Mouse (Mus musculus) heart, adult 2 months (tissue): Measurements from ENCODE around the gene 3830406C13Rik. TPM values are rescaled to one million over a fixed set of nuclear protein-coding genes. Genes with fewer than 3 reads are reported as not detected.
"Not testable (repeated sequence)": the region's sequence is repeated elsewhere in the genome, so short reads cannot be mapped to it uniquely, and the experiment has no call there.

Experiments
- DNase-seq, 2 experiments: peaks; one replicate each; pipeline ENCODE4 v3.0.0; 2021
- H3K27ac ChIP-seq: fragments of 200-600 bp; 2 replicates; pipeline ENCODE4 v1.8.1; 2022
- H3K27me3 ChIP-seq: fragments of 200-500 bp; 2 replicates; pipeline ENCODE4 v1.6.1; 2012; ENCODE audit warnings: mild to moderate bottlenecking, low read length, inconsistent platforms, mixed read lengths; ENCODE audit not compliant: control insufficient read depth, insufficient read depth
- H3K36me3 ChIP-seq: fragments of 200-500 bp; 2 replicates; pipeline ENCODE4 v1.6.1; 2012; ENCODE audit warnings: low read length, inconsistent platforms; ENCODE audit not compliant: control insufficient read depth, insufficient read depth
- H3K4me1 ChIP-seq: fragments of 200-500 bp; 2 replicates; pipeline ENCODE4 v1.6.1; 2011; ENCODE audit warnings: low read length; ENCODE audit not compliant: control insufficient read depth, insufficient read depth
- H3K4me3 ChIP-seq: fragments of 200-600 bp; 2 replicates; pipeline ENCODE4 v1.8.1; 2022
- H3K79me2 ChIP-seq: fragments of 200-500 bp; replicated peaks from 2 replicates; pipeline ENCODE4 v1.6.1; 2012; ENCODE audit warnings: mild to moderate bottlenecking, inconsistent platforms, low read length, moderate library complexity, mixed read lengths; ENCODE audit not compliant: control insufficient read depth, insufficient read depth
- H3K9ac ChIP-seq: fragments of 200-500 bp; 2 replicates; pipeline ENCODE4 v1.6.1; 2012; ENCODE audit warnings: low read depth, mild to moderate bottlenecking, control low read depth, inconsistent platforms, low read length, mixed read lengths
- CTCF ChIP-seq: fragments of 200-600 bp; IDR thresholded peaks from 2 replicates; pipeline ENCODE4 v1.8.1; 2022; ENCODE audit warnings: antibody characterized with exemption, mild to moderate bottlenecking, moderate library complexity
- EP300 ChIP-seq: fragments of 200-500 bp; IDR thresholded peaks from 2 replicates; pipeline ENCODE4 v1.6.1; 2011; ENCODE audit warnings: low read depth, low read length, control low read depth; ENCODE audit not compliant: insufficient read depth
- POLR2A ChIP-seq: fragments of 200-500 bp; IDR thresholded peaks from 2 replicates; pipeline ENCODE4 v1.6.1; 2011; ENCODE audit warnings: mild to moderate bottlenecking, low read depth, low read length, control low read depth; ENCODE audit not compliant: insufficient read depth
- WGBS: fragments of 180-500 bp; shearing (Covaris S2); methylation state at CpG from one replicate; pipeline ENCODE4 v1.1.7; 2018; 5-methylcytosine and 5-hydroxymethylcytosine counted together
- intact Hi-C: fragments of 180-260 bp; cut with DNase I; formaldehyde crosslinking; loops from one replicate; pipeline ENCODE4 v1.15.1; 2025
- long read RNA-seq: library from polyadenylated mRNA; stranded (forward); transcript quantifications from one replicate; pipeline ENCODE4 v2.0.0, GENCODE M21; 2021
- polyA plus RNA-seq: library from polyadenylated mRNA; depleted of rRNA; stranded (reverse); fragments of >200 nt; gene quantifications from 2 replicates; pipeline ENCODE4 v1.2.3, GENCODE M21; 2012; rRNA removed
- total RNA-seq, 2 experiments: library from RNA; stranded (reverse); gene quantifications; 2 replicates each; pipeline ENCODE4 v1.2.3; 2021

The 3830406C13Rik gene
- total RNA-seq (10 to 100 TPM; 18.1 to 18.6 TPM), polyA plus RNA-seq (8.2 and 16.9 TPM in 2 replicates)
- long read RNA-seq, transcript 3830406C13Rik-202 (5 exons, 2,452 nt) = major isoform, 16 of 28 reads
- long read RNA-seq, partial matches to known transcripts = 0 of 28 reads
- long read RNA-seq, other reads (novel, unspliced or antisense) = 6 of 28 reads

GRCm38 (mm10) chr14:12284141-12284912 is at the start of gene 3830406C13Rik:
Gene 3830406C13Rik, plus strand, starts transcription at chr14:12284173.
- H3K27me3 ChIP-seq = no peaks in the 10 kb centered on the region
- no peaks in the 10 kb centered on the region for H3K36me3 ChIP-seq
- peak; percentile 89 to 90 for DNase-seq
- no peaks in the 10 kb centered on the region for H3K79me2 ChIP-seq
- H3K27ac ChIP-seq = peak within 1 kb of the TSS; percentile 96
- intact Hi-C loops = no loop called here
- no peak for TF ChIP-seq CTCF
- peak; percentile 39; the same call in 1 of the 2 replicates for TF ChIP-seq EP300
- TF ChIP-seq POLR2A = peak; percentile 94
- H3K4me1 ChIP-seq = no peaks in the 10 kb centered on the region
- peak within 1 kb of the TSS; percentile 67 for H3K4me3 ChIP-seq
- peak within 1 kb of the TSS; percentile 79 for H3K9ac ChIP-seq
- WGBS = under 1% methylated on average over 48 of the region's 48 CpGs

GRCm38 (mm10) chr14:12243726-12244125 is 40.2 kb upstream of the 3830406C13Rik start:
- intact Hi-C loops = no loop called here
- Histone ChIP-seq H3K4me3 (no peak overlapping the region), H3K27ac (no peak overlapping the region), H3K9ac (no peak overlapping the region), H3K36me3 (peaks cover 2% of the 10 kb centered on the region; the same call in 1 of the 2 replicates), H3K27me3 (no peaks in the 10 kb centered on the region), H3K79me2 (no peaks in the 10 kb centered on the region), H3K4me1 (no peaks in the 10 kb centered on the region)
- DNase-seq = no peak
- 41% methylated on average over 4 of the region's 4 CpGs for WGBS
- TF ChIP-seq EP300 = no peak
- no peak for TF ChIP-seq CTCF
- TF ChIP-seq POLR2A = no peak

- no peak for DNase-seq
- Histone ChIP-seq H3K9ac (no peak overlapping the region), H3K36me3 (no peaks in the 10 kb centered on the region), H3K27me3 (no peaks in the 10 kb centered on the region), H3K79me2 (no peaks in the 10 kb centered on the region), H3K4me3 (no peak overlapping the region), H3K4me1 (no peaks in the 10 kb centered on the region), H3K27ac (no peak overlapping the region)
- intact Hi-C loops = no loop called here
- no peak for TF ChIP-seq CTCF
- no peak for TF ChIP-seq EP300
- TF ChIP-seq POLR2A = no peak
- 57% methylated on average over 3 of the region's 3 CpGs for WGBS
These were observed 7.9 kb upstream of the 3830406C13Rik start for GRCm38 (mm10) chr14:12276031-12276430.

GRCm38 (mm10) chr14:12283641-12284040 is 332 bp upstream of the 3830406C13Rik start, which contains the start of gene Gm49355:
Gene Gm49355, plus strand, starts transcription at chr14:12283976.
- H3K27ac ChIP-seq = peak within 1 kb of the TSS; percentile 96
- intact Hi-C loops = no loop called here
- 70% methylated on average over 6 of the region's 6 CpGs for WGBS
- no peaks in the 10 kb centered on the region for H3K36me3 ChIP-seq
- TF ChIP-seq EP300 (no peak), POLR2A (no peak), CTCF (no peak)
- H3K79me2 ChIP-seq = no peaks in the 10 kb centered on the region
- no peak for DNase-seq
- H3K4me1 ChIP-seq = no peaks in the 10 kb centered on the region
- no peaks in the 10 kb centered on the region for H3K27me3 ChIP-seq
- peak within 1 kb of the TSS; percentile 67 for H3K4me3 ChIP-seq
- H3K9ac ChIP-seq = peak within 1 kb of the TSS; percentile 79

- H3K79me2 ChIP-seq, H3K36me3 ChIP-seq, H3K9ac ChIP-seq, H3K27ac ChIP-seq, H3K4me1 ChIP-seq, H3K4me3 ChIP-seq, intact Hi-C loops, DNase-seq, H3K27me3 ChIP-seq: not testable (repeated sequence)
These were observed 5.8 kb downstream of the 3830406C13Rik start for GRCm38 (mm10) chr14:12289747-12290146.

- H3K4me1 ChIP-seq = no peaks in the 10 kb centered on the region
- no peak overlapping the region for H3K27ac ChIP-seq
- no peaks in the 10 kb centered on the region for H3K79me2 ChIP-seq
- TF ChIP-seq EP300 (no peak), POLR2A (no peak), CTCF (no peak)
- no peaks in the 10 kb centered on the region for H3K27me3 ChIP-seq
- no peaks in the 10 kb centered on the region for H3K36me3 ChIP-seq
- no peak for DNase-seq
- 86% methylated on average over 7 of the region's 7 CpGs for WGBS
- no peak overlapping the region for H3K4me3 ChIP-seq
- intact Hi-C loops = loop anchor here (5.0 kb wide), 1 partner anchor 236 kb away; no protein-coding TSS in a partner anchor
- H3K9ac ChIP-seq = no peak overlapping the region
These were observed 12.4 kb downstream of the 3830406C13Rik start for GRCm38 (mm10) chr14:12296391-12296790.
